Mouse (Mus musculus) cerebellum, adult 11-12 months (tissue): ENCODE results near the gene Znhit2.
"Not testable (repeated sequence)": the region's sequence is repeated elsewhere in the genome, so short reads cannot be mapped to it uniquely, and the experiment has no call there.

ENCODE experiments used
- DNase-seq: peaks from one replicate; pipeline ENCODE4 v3.0.0; 2022

The Znhit2 gene

DNA sequence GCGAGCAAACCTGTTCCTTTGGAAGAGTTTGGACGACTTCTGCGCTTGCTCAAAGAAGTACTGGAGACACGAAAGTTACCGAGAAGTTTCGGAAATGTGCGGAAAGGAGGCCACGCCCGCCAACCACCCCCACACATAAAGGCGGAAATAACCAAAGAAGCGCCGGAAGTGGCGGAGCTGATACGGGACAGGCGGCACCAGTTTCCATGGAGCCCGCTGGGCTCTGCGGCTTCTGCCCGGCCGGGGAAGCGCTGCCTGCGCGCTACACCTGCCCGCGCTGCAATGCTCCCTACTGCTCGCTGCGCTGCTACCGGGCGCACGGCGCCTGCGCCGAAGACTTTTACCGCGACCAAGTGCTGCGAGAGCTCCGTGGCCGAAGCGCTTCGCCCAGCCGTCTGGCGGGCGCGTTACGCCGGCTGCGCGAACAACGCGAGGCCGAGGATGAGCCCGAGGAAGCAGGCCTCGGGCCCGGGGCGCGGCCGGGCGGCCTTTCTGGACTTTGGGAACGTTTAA, at the start of gene Znhit2:
Gene Znhit2 (plus strand): TSS at position 172 of the 513 bp plus-strand sequence.
- DNase-seq = peak; percentile 86

DNA sequence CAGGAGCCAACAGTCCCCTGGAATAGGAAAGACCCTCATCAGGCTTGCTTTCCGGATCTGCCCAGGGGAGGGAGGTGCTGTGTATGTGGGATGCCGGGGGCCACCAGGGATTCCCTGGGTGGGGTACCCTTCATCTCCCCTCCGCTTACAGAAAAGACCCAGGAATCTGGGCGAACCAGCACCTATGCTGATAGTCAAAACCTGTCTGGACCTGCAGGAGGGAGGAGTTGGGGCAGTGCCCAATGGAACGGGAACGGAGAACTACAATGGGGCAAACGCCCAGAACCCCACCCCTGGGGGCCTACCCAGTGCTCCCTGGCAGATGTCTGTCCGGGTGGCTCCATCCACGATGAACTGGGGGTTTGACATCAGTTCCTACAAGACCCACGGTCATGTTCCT, 47.3 kb upstream of the Znhit2 start:
- peak; percentile 30 for DNase-seq

DNA sequence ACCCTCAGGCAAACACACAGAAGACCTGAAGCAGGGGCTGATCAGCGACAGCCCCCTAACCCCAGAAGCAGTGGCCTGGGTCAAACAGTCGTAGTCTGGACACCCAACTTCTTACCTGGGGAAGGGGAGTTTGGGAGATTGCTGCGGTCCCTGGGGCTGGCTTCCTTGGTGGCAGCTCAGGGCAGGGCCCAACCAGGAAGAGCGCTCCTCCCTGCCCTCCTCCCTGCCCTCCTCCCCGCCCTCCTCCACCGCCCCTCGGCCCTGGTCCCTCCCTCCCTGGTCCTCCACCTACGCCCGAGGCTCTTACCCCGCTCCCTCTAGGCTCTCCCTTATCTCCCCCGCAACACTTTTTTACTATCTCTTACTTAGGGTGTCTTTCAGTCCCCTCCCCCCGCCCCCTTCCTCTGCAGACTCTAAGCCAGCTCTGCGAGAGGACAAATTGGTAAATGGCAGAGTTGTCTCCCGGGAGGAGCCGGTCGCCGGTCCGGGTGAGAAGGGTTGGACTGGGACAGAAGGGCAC, 45.9 kb upstream of the Znhit2 start:
- peak; percentile 44 for DNase-seq

DNA sequence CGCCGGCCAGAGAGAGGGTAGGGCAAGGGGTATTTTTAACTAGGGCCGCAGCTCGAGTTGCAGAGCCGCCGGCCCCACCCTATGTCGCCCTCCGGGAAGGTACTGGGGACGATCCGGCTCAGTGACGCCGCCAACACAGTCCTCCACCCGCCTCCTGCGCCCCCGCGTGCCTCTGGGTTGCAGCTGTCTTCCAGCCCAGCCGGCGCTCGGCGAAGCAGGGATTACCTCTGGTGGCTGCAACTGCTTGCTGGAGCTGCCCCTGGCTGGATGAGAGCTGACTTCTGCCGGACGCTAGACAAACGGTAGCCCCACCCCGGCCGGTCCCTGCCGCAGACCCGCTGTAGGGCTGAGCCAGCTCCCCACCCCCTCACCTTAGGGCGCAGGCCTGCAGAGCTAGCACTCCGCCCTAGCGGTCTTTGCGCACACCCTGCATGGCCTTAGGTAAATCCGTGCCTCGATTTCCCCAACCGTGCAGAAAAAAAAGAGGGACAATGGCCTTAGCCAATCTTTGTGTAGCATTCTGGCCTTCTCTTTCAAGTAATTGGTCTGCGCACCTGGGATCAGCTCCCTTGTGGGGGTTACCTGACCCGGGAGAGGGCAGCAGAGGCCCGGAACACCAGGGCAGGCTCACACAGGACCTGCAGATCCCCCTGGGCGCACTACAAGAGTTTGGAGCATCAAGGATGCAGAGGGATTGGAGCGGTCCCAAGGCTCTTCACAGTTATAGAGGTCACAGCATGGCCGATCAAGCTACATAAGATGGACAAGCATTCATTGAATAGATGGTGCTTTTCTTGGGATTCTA, 45.3 kb upstream of the Znhit2 start, which contains the start of gene Capn1:
Gene Capn1 (minus strand): TSS at position 387 of the 805 bp plus-strand sequence.
- peak; percentile 66 for DNase-seq

DNA sequence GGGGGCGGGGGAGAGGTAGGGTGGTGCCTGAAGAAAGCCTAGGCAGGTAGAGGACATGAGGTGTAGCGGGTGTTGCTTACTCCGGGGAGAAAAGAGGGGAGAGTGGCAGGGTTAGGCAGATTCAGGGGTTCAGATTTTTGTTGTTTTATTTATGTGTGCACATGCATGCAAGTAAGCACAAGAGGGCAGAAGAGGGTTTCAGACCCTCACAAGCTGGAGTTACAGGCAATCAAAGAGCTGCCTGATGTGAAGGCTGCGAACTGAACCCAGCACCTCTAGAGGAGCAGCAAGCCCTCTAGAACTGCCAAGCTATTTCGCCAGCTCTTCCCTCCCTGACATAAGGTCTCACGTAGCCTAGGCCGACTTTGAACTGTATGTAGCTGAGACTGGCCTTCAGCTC, 44.5 kb upstream of the Znhit2 start:
- no peak for DNase-seq

DNA sequence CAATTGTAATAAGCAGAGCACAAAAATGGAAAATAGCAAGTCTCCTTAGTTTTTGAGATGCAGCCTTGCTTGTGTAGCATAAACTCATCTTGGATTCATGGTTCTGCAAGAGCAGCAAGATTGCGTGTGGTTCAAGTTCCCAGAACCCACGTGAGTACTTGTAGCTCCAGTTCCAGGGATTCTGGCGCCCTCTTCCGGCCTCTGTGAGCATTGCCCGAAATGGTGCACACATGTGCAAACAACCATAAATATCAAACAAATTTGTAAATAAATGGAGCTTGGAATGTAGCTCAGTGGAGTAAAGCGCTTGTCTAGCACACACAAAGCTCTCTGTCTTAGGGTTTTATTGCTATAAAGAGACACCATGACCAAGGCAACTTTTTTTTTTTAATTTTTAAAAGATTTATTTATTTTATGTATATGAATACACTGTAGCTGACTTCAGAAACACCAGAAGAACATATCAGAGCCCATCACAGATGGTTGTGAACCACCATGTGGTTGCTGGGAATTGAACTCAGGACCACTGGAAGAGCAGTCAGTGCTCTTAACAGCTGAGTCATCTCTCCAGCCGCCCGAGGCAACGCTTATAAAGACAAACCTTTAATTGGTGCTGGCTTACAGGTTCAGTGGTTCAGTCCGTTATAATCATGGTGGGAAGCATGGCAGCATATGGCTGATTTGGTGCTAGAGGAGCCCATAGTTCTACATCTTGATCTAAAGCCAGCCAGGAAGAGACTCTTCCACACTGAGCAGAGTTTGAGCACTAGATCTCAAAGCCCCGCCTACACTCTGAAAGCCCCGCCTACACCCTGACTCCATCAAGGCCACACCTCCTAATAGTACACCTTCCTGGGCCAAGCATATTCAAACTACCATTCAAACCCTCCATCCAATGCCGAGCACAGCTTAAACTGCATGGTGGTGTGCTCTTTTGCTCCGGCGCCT, 42.6 kb upstream of the Znhit2 start:
- peak; percentile 79 for DNase-seq

DNA sequence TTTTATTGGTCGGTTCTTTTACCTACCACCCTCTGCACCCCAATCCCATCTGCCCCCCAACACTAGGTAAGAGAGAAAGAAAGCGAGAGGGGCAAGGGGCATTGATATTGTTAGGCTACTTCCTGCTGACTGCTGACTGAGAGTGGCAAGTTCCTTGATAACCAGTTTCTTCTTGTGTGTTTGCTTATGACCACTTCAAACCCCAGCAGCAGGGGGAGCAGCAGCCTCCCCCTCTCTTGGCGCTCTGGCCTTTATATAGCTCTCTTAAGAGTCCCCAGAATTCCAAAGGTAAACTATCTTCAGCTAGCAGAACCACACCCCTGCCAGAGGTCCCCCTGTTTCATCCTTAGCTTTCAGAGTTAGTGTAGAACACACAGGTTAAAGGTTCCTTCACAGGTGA, 40.7 kb upstream of the Znhit2 start:
- no peak for DNase-seq

DNA sequence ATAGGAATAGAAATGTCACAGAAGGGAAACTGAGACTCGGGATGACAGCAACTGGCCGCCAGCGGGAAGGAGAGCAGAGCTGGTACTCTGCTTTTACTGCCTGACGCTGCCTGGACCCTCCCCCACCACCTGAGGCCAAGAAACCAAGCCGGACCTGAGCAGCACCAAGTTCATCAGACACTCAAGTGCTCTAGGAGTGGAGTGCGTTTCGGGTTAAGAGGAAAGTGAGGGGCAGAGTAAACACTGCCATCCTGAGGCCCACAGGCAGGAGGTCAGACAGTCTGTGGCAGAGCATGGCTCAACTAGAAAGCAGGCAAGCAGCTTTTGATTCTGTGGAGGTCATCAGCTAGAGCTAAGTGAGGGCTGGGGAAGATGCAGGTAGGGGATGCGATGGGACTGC, 37.9 kb upstream of the Znhit2 start:
- no peak for DNase-seq

DNA sequence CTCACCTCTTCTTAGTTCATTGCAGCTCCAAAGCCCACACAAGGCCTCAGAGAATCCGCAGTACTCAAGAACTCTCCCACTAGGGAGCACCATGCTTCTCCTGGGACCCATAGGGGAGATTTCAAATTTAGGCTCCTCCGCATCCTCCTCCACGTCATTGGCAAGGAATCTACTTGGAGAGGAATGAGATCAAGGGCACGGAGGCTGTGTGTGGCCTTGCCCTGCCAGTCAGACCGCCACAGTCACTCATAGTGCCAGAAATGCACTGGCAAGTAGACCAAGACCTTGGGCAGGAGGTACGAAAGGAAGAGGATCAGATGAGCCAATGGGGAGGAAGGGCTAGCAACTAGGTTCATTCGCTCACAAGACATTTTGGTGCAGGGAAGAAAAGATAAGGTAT, 37.1 kb upstream of the Znhit2 start:
- no peak for DNase-seq

DNA sequence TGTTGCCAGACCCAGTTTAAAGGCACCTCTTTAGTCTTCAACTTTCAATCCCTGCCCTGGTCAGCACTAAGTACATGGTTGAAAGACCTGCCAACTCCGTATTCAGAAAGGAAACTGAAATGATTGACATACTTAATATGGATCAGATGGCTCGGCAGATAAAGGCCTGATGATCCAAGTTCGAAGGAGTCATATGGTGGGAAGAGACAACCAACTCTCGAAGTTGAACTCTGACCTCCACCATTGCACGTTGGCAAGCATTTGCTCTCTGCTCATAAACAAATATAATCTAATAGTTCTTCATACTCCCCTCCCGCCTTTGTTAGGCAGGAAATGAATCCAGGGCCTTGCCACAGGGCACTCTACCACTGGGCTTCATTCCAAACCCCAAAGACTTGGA, 32.0 kb upstream of the Znhit2 start:
- DNase-seq = no peak

DNA sequence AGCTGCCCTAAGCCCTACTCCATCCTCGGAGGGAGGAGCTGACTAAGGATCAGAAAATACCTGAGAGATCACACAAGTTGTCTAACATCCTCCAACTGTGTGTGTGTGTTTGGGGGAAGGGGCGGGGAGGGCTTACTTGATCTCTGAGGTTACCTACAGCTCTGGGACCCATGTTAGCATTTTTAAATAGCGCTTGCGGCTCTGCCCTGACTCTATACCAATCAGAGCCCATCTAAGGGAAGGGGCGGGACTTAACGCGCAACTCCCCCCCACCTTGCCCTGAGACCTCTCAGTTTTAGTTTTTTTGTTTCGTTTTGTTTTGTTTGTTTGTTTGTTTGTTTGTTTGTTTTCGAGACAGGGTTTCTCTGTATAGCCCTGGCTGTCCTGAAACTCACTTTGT, 31.6 kb upstream of the Znhit2 start:
- DNase-seq = no peak

DNA sequence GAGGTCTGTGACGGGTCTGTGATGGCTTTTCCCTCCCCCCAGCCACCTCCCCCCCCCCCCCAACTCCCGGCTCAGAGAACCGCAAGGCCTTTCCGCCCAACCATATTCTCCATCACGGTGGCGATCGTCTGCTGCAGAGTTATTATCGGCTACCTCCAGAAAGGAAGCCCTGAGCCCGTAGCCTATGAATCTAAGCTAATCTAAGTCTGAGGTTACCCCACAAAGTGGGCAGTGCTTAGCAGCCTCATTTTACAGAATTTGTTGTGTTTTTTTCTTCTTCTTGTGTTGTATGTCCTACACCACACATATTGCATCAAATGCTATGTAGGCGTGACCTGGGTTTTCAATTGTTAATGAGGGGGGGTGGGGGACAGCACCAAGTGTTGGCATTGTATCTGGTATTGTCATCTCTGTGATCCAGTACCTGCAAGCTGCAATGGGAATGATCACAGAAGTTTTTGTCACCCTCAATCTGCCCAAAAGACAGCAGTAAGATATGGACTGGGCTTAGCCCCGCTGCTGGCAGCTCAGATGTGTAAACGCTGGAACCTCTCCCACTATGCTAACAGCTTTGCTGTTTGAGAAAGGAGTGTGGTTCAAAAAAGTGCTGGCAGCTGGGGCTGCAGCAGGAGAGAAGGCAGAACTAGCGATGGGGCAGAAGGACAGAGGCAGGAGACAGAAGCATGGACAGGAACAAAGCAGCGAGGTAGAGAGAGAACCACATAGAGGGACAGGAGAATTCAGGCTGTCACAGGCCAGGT, 30.3 kb upstream of the Znhit2 start:
- DNase-seq = no peak

DNA sequence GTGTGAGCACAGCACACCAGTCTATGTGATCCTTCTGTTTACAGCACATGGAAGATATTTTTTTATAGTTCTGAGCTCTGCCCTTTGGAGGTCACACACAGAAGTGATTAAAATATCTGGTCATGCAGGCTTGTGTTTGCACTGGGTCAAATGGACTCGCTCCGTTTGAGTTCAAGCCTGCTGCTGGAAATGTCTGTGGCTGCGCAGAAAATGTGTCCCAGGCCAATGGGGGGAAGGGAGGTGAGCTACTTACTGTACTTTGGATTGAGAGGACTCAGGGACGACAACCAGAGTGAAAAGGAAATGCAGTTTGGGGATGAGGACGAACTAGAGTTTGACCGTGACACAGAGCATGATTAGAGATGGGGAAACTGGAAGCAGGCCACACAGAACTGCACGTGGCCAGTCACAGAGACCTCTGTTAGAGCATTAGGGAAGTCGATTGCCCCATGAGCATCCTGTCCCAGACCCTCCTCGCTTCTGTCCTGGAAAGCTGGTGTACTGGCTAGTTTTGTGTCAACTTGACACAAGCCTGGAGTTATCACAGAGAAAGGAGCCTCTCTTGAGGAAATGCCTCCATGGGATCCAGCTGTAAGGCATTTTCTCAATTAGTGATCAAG, 24.9 kb upstream of the Znhit2 start:
- no peak for DNase-seq

DNA sequence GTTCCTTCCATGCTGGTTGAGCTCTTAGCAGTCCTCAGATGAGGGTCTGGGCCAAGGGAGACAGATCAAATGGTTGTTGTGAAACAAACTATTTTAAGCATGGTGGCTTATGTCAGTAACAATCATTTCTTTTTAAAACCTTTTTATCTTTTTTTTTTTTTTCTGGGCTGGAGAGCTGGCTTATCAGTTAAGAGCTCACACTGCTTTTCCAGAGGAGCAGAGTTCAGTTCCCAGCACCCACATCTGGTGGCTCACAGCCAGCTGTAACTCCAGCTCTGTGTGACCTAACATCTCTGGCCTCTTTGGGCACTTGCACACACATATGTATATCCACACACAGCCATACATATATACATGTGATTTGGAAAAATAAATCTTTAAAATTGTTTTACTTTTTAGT, 23.3 kb upstream of the Znhit2 start:
- DNase-seq = no peak

DNA sequence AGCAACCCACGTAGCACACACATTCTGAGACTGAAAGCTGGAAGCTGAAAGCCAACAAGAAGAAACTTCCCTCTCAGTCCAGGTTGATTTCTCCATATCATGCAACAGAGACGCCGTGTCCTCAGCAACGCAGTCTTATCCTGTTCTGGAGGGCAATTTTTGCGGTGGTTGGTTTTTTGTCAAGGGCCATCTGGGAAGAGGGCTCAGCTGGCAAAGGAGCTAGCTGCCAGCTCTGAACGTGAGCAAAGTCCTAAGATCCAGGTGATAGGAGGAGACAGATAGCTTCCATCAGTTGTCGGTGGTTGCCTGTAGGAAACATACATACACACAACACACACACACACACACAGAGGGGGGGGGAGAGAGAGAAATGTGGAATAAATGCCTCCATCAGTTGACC, 22.7 kb upstream of the Znhit2 start:
- DNase-seq = no peak

DNA sequence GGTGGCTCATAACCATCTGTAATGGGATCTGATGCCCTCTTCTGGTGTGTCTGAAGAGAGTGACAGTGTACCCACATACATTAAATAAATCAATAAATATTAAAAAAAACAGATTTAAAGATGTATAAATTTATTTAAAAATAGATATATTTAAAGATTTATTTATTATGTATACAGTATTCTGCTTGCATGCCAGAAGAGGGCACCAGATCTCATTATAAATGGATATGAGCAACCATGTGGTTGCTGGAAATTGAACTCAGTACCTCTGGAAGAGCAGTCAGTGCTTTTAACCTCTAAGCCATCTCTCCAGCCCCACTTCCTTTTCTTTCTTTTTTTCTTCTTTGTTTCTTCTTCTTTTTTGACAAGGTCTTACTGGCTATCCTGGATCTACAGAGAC, 21.0 kb upstream of the Znhit2 start:
- DNase-seq = no peak

DNA sequence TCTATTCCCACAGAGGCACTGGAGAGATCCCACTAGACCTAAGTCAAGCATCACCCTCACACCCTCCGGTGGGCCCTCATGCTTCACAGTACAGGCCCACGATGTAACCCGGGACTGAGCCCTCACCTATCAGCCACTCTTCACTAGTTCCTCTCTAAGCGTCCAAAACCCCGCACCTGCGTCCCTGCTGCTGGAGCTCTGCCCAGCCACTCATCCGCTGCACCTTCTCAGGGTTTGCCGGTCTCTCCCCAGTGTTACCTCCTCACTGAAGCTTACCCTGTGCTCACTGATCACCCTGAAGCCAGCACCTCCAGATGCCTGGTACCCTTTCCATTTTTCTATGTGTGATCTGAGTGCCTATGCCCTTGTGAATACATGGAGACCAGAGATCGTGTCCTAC, 18.7 kb upstream of the Znhit2 start:
- peak; percentile 26 for DNase-seq

DNA sequence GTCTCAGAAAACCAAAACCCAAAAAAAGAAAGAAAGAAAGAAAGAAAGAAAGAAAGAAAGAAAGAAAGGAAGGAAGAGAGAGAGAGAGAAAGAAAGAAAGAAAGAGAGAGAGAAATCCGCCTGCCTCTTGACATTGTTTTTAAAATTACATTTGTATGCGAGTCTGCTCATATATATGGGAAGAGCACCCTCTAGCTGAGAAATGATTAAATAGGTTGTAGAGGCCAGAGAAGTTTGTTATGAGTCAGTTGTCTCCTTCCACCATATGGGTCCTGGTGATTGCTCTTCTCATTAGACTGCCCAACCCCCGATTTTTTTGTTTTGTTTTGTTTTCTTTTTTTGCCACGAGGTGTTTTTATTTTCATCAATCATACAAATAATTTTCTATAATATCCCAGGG, 16.9 kb upstream of the Znhit2 start:
- DNase-seq = not testable (repeated sequence)

DNA sequence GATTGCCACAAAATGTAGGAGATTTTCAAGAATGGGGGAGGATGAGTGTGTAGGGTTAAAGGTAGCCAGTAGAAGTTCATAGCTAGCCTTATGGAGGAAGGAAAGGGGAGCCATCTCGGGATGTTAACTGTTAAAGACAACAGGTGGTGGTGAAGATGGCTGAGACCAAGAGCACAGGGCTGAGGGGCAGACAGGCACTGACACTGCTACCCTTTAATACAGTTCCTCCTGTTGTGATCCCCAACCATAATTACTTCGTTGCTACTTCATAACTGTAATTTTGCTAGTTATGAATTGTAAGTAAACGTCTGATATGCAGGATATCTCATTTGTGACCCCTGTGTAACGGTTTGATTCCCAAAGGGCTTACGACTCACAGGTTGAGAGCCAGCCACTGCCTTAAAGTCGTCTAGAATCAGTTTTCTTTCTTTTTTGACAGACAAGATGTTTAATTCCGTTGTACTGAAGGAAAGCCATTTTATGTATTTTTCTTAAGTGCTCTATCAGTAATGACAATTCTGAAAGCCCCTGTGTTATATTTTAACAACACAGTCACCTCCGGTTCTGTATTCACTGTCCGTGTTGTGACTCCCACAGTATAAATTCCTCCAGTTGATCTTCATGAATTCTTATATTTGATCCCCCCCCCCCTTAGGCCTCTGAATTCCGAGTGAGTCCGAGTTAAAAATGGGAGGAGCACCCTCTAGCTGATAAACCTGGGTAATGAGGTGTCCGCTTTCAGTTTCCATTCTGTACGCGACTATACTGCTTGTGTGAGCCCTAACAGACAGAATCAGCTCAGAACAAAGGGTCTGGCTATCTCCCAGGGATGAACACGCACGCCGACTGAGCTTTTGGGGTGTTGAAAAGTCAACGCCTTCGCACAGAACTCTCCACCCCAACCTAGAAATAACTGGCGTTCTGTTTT, 15.4 kb upstream of the Znhit2 start:
- peak; percentile 20 for DNase-seq

DNA sequence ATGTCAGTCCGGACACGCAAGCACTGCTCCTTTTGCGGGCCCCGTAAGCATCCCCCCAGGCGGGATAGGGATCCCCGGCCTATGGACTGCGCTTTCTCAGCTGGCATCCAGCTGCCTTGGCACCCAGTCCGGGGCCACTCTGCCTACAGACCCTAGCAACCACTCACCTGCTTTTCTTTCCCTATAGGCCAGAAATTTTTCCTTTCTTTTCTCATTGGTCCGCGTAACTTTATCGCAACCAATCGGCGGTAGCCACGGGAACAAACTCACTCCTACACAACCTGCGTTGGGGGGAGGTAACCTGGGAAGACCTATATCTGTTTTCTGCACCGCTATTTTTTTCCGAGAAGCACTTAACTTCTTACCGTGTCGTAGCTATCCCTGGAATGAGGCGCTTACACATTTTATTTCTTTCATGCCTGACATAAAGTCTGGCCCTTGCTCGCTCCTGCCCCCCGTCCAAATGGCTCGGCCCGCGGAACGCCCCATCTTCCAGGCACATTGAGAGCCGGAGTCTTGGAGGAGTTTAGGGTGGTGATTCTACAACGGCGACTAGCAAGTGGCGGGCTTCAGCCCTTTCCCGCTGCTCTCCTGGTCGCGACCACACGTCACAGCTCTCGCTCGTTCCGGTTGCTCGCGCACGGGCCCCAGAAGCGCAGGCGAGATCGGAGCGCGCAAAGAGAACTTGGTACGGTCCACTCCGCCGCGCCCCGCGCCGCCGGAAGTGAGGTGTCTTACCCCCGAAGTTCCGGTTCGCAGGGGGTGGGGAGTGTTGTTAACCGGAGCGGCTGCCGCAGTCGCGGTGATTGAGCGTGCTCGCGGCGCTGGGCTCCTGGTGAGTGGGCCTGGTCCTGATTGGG, 14.5 kb upstream of the Znhit2 start, which contains the start of gene Syvn1:
Gene Syvn1 (plus strand): TSS at position 283 of the 860 bp plus-strand sequence.
- peak; percentile 91 for DNase-seq
